Mouse (Mus musculus): ENCODE data around the gene Imp3.

DNA sequence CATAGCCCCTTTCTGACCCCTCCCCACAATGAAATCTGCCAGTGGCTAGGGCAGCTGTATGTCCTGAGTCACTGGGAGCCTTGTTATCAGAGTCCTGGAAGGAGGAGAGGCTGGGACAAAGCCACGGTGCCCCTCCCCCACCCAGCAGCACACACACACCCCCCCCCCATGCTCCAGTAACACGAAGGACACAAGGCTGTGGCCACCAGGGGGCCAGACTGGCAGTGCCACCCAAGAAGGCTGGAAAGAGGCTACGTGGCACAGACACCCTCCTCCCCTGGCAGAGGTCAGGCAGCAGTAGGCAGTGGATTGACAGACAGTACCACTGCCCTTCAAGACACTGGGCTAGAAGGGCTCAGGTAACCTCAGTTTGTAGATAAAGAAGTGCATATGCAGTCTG, 43.3 kb upstream of the Imp3 start:
- TF ChIP-seq CTCF (IDR thresholded peaks at IDR 0.05; ENCODE audit: control insufficient read depth, insufficient read depth, insufficient read length) (peak; percentile 17), MYOG (IDR thresholded peaks at IDR 0.05; ENCODE audit: control insufficient read depth, extremely low read depth, insufficient read length) (no peak), MAX (IDR thresholded peaks at IDR 0.05) (no peak), CEBPB (IDR thresholded peaks at IDR 0.05; ENCODE audit: low read depth) (no peak), MYOD1 (IDR thresholded peaks at IDR 0.05; ENCODE audit: control insufficient read depth, insufficient read length, low read depth) (no peak), USF1 (IDR thresholded peaks at IDR 0.05; ENCODE audit: low read depth) (no peak)
